Mouse (Mus musculus): ENCODE measurements at regions not wholly inside any gene's neighbourhood (a gene's known extent, or its start where the extent isn't known, plus 50 kb on each side); places are given as distances from the start of the nearest gene placed in this dataset.
A peak's percentile ranks its signal among the peaks of the same experiment; 100 is the strongest.

- 75% methylated on average over 2 of the region's 2 CpGs for WGBS
- no peak overlapping the region for H3K9ac ChIP-seq
- no peak for ATAC-seq (ENCODE audit: low FRiP score)
Observed at GRCm38 (mm10) chr3:149476151-149476550, 485.8 kb upstream of the Adgrl2 start.

GRCm38 (mm10) chr3:149466973-149467372 is 476.6 kb upstream of the Adgrl2 start:
- H3K4me1 ChIP-seq, result peaks cover 3% of the 10 kb centered on the region; the same call in 1 of the 2 replicates
- no peaks in the 10 kb centered on the region for H3K27me3 ChIP-seq
- H3K4me3 ChIP-seq, result no peak overlapping the region
- no peak overlapping the region for H3K27ac ChIP-seq
- no peak overlapping the region for H3K9ac ChIP-seq
- no peaks in the 10 kb centered on the region for H3K36me3 ChIP-seq
- H3K9me3 ChIP-seq (replicated peaks), result no peaks in the 10 kb centered on the region
- no peak for ATAC-seq (ENCODE audit: low FRiP score)
- no peak overlapping the region for H3K4me2 ChIP-seq (replicated peaks)
- WGBS, result 95% methylated on average over 5 of the region's 5 CpGs

More at GRCm38 (mm10) chr3:149476151-149476550, 485.8 kb upstream of the Adgrl2 start:
- H3K9me3 ChIP-seq (replicated peaks), result no peaks in the 10 kb centered on the region
- no peak overlapping the region for H3K4me2 ChIP-seq (replicated peaks)
- H3K4me3 ChIP-seq, result no peak overlapping the region
- H3K4me1 ChIP-seq, result no peaks in the 10 kb centered on the region
- H3K27ac ChIP-seq, result no peak overlapping the region
- H3K27me3 ChIP-seq, result no peaks in the 10 kb centered on the region
- H3K36me3 ChIP-seq, result no peaks in the 10 kb centered on the region

GRCm38 (mm10) chr3:149464603-149465002 is 474.2 kb upstream of the Adgrl2 start:
- H3K9ac ChIP-seq, result no peak overlapping the region
- no peak for ATAC-seq (ENCODE audit: low FRiP score)
- peaks cover 3% of the 10 kb centered on the region; the same call in 1 of the 2 replicates for H3K4me1 ChIP-seq
- no peak overlapping the region for H3K4me3 ChIP-seq
- H3K9me3 ChIP-seq (replicated peaks), result no peaks in the 10 kb centered on the region
- H3K36me3 ChIP-seq, result no peaks in the 10 kb centered on the region
- H3K27me3 ChIP-seq, result no peaks in the 10 kb centered on the region
- no peak overlapping the region for H3K4me2 ChIP-seq (replicated peaks)
- WGBS, result 97% methylated on average over 5 of the region's 5 CpGs
- no peak overlapping the region for H3K27ac ChIP-seq

GRCm38 (mm10) chr3:149462121-149462541 is 471.8 kb upstream of the Adgrl2 start:
- no peak overlapping the region for H3K4me2 ChIP-seq (replicated peaks)
- H3K4me1 ChIP-seq, result peaks cover 3% of the 10 kb centered on the region; the same call in 1 of the 2 replicates
- H3K9me3 ChIP-seq (replicated peaks), result no peaks in the 10 kb centered on the region
- no peak overlapping the region for H3K27ac ChIP-seq
- no peak overlapping the region for H3K9ac ChIP-seq
- 43% methylated on average over 2 of the region's 2 CpGs for WGBS
- H3K27me3 ChIP-seq, result no peaks in the 10 kb centered on the region
- no peaks in the 10 kb centered on the region for H3K36me3 ChIP-seq
- ATAC-seq (ENCODE audit: low FRiP score), result peak; percentile 74; the same call in 1 of the 2 replicates
- H3K4me3 ChIP-seq, result no peak overlapping the region

GRCm38 (mm10) chr3:149461613-149462012 is 471.3 kb upstream of the Adgrl2 start:
- Histone ChIP-seq H3K27me3 (no peaks in the 10 kb centered on the region), H3K36me3 (no peaks in the 10 kb centered on the region), H3K4me1 (peaks cover 3% of the 10 kb centered on the region; the same call in 1 of the 2 replicates), H3K4me3 (no peak overlapping the region), H3K9me3 (replicated peaks) (no peaks in the 10 kb centered on the region), H3K9ac (no peak overlapping the region), H3K27ac (no peak overlapping the region), H3K4me2 (replicated peaks) (no peak overlapping the region)
- 77% methylated on average over 2 of the region's 2 CpGs for WGBS
- no peak for ATAC-seq (ENCODE audit: low FRiP score)

- no peaks in the 10 kb centered on the region for H3K9me3 ChIP-seq (replicated peaks)
- no peak overlapping the region for H3K4me3 ChIP-seq
- no peak overlapping the region for H3K27ac ChIP-seq
- no peak overlapping the region for H3K9ac ChIP-seq
- H3K36me3 ChIP-seq, result no peaks in the 10 kb centered on the region
- no peak for ATAC-seq (ENCODE audit: low FRiP score)
- H3K4me1 ChIP-seq, result peaks cover 4% of the 10 kb centered on the region; the same call in 1 of the 2 replicates
- 86% methylated on average over 3 of the region's 3 CpGs for WGBS
- H3K27me3 ChIP-seq, result no peaks in the 10 kb centered on the region
- no peak overlapping the region for H3K4me2 ChIP-seq (replicated peaks)
Observed at GRCm38 (mm10) chr3:149449376-149449775, 459.0 kb upstream of the Adgrl2 start.

- Histone ChIP-seq H3K4me2 (replicated peaks) (no peak overlapping the region), H3K36me3 (no peaks in the 10 kb centered on the region), H3K27ac (no peak overlapping the region), H3K4me1 (peaks cover 4% of the 10 kb centered on the region; the same call in 1 of the 2 replicates), H3K9me3 (replicated peaks) (no peaks in the 10 kb centered on the region), H3K27me3 (peaks cover 4% of the 10 kb centered on the region; the same call in 1 of the 2 replicates), H3K9ac (no peak overlapping the region), H3K4me3 (no peak overlapping the region)
- 76% methylated on average over 6 of the region's 6 CpGs for WGBS
- no peak for ATAC-seq (ENCODE audit: low FRiP score)
Observed at GRCm38 (mm10) chr3:149445991-149446564, 455.7 kb upstream of the Adgrl2 start.

- Histone ChIP-seq H3K9ac (peak overlapping the region; percentile 55), H3K36me3 (no peaks in the 10 kb centered on the region), H3K9me3 (replicated peaks) (no peaks in the 10 kb centered on the region), H3K27ac (no peak overlapping the region), H3K4me2 (replicated peaks) (peak overlapping the region; percentile 54), H3K4me3 (peak overlapping the region; percentile 31), H3K27me3 (peaks cover 4% of the 10 kb centered on the region; the same call in 1 of the 2 replicates), H3K4me1 (peaks cover 4% of the 10 kb centered on the region; the same call in 1 of the 2 replicates)
- 13% methylated on average over 15 of the region's 15 CpGs for WGBS
- ATAC-seq (ENCODE audit: low FRiP score), result peak; percentile 85
Observed at GRCm38 (mm10) chr3:149444854-149445577, 454.7 kb upstream of the Adgrl2 start.

GRCm38 (mm10) chr3:149444377-149444776 is 454.0 kb upstream of the Adgrl2 start:
- no peak overlapping the region for H3K27ac ChIP-seq
- no peak overlapping the region for H3K9ac ChIP-seq
- no peaks in the 10 kb centered on the region for H3K36me3 ChIP-seq
- 76% methylated on average over 8 of the region's 8 CpGs for WGBS
- peaks cover 5% of the 10 kb centered on the region; the same call in 1 of the 2 replicates for H3K27me3 ChIP-seq
- peak overlapping the region; percentile 31 for H3K4me3 ChIP-seq
- ATAC-seq (ENCODE audit: low FRiP score), result no peak
- H3K9me3 ChIP-seq (replicated peaks), result no peaks in the 10 kb centered on the region
- H3K4me1 ChIP-seq, result peaks cover 4% of the 10 kb centered on the region; the same call in 1 of the 2 replicates
- H3K4me2 ChIP-seq (replicated peaks), result peak overlapping the region; percentile 54

GRCm38 (mm10) chr3:149441227-149441626 is 450.9 kb upstream of the Adgrl2 start:
- H3K9me3 ChIP-seq (replicated peaks), result no peaks in the 10 kb centered on the region
- H3K4me2 ChIP-seq (replicated peaks), result no peak overlapping the region
- peaks cover 4% of the 10 kb centered on the region; the same call in 1 of the 2 replicates for H3K4me1 ChIP-seq
- no peak overlapping the region for H3K9ac ChIP-seq
- no peaks in the 10 kb centered on the region for H3K36me3 ChIP-seq
- no peak for ATAC-seq (ENCODE audit: low FRiP score)
- peaks cover 11% of the 10 kb centered on the region; the same call in 1 of the 2 replicates for H3K27me3 ChIP-seq
- H3K4me3 ChIP-seq, result no peak overlapping the region
- H3K27ac ChIP-seq, result no peak overlapping the region

- no peak overlapping the region for H3K27ac ChIP-seq
- no peaks in the 10 kb centered on the region for H3K9me3 ChIP-seq (replicated peaks)
- H3K36me3 ChIP-seq, result no peaks in the 10 kb centered on the region
- H3K4me2 ChIP-seq (replicated peaks), result no peak overlapping the region
- 82% methylated on average over 8 of the region's 8 CpGs for WGBS
- no peak overlapping the region for H3K9ac ChIP-seq
- H3K27me3 ChIP-seq, result 0 out of 2 replicates have a peak, but pooled peaks cover 6% of the 10 kb centered on the region
- H3K4me1 ChIP-seq, result no peaks in the 10 kb centered on the region
- no peak for ATAC-seq (ENCODE audit: low FRiP score)
- no peak overlapping the region for H3K4me3 ChIP-seq
Observed at GRCm38 (mm10) chr3:149437763-149438162, 447.4 kb upstream of the Adgrl2 start.

- H3K27ac ChIP-seq, result no peak overlapping the region
- H3K4me2 ChIP-seq (replicated peaks), result no peak overlapping the region
- 81% methylated on average over 6 of the region's 6 CpGs for WGBS
- H3K27me3 ChIP-seq, result 0 out of 2 replicates have a peak, but pooled peaks cover 6% of the 10 kb centered on the region
- no peak for ATAC-seq (ENCODE audit: low FRiP score)
- no peaks in the 10 kb centered on the region for H3K9me3 ChIP-seq (replicated peaks)
- no peak overlapping the region for H3K4me3 ChIP-seq
- no peaks in the 10 kb centered on the region for H3K36me3 ChIP-seq
- H3K4me1 ChIP-seq, result no peaks in the 10 kb centered on the region
- H3K9ac ChIP-seq, result no peak overlapping the region
Observed at GRCm38 (mm10) chr3:149436944-149437343, 446.6 kb upstream of the Adgrl2 start.
